Mouse (Mus musculus) lung, postnatal 0 days (tissue): ENCODE results near the gene Slc35f6. TPM values are rescaled to one million over a fixed set of nuclear protein-coding genes. Genes with fewer than 3 reads are reported as not detected.

Experiments used
- ATAC-seq: fragments of 200-750 bp; cut with Nextera tagmentation; 2 replicates; pipeline ENCODE4 v1.8.0; 2017; ENCODE audit warnings: moderate library complexity
- DNase-seq: peaks from one replicate; pipeline ENCODE4 v3.0.0-alpha.2; 2016; ENCODE audit warnings: low spot score
- H3K27ac ChIP-seq: fragments of 300-500 bp; sonication (generic); 2 replicates; pipeline ENCODE4 v1.5.1; 2014; ENCODE audit warnings: antibody characterized with exemption, mild to moderate bottlenecking, low read length, mixed read lengths
- H3K27me3 ChIP-seq: fragments of 300-500 bp; sonication (generic); replicated peaks from 2 replicates; pipeline ENCODE4 v1.6.1; 2014; ENCODE audit warnings: low read length, mixed read lengths; ENCODE audit not compliant: insufficient read depth
- H3K36me3 ChIP-seq: fragments of 300-500 bp; sonication (generic); 2 replicates; pipeline ENCODE4 v1.6.1; 2014; ENCODE audit warnings: low read length, mixed read lengths; ENCODE audit not compliant: insufficient read depth
- H3K4me1 ChIP-seq: fragments of 300-500 bp; sonication (generic); 2 replicates; pipeline ENCODE4 v1.6.1; 2014; ENCODE audit warnings: antibody characterized with exemption, low read depth, low read length, mixed read lengths; ENCODE audit not compliant: insufficient read depth
- H3K4me2 ChIP-seq: fragments of 300-500 bp; sonication (generic); replicated peaks from 2 replicates; pipeline ENCODE4 v1.6.1; 2014; ENCODE audit warnings: low read depth, mild to moderate bottlenecking, low read length, moderate library complexity, mixed read lengths
- H3K4me3 ChIP-seq: fragments of 300-500 bp; sonication (generic); 2 replicates; pipeline ENCODE4 v1.5.1; 2014; ENCODE audit warnings: low read depth, low read length
- H3K9ac ChIP-seq: fragments of 300-500 bp; sonication (generic); replicated peaks from 2 replicates; pipeline ENCODE4 v1.6.1; 2014; ENCODE audit warnings: low read depth, mild to moderate bottlenecking
- H3K9me3 ChIP-seq: fragments of 300-500 bp; sonication (generic); 2 replicates; pipeline ENCODE4 v1.6.1; 2016; ENCODE audit warnings: low read length, mixed read lengths
- CTCF ChIP-seq: IDR thresholded peaks from 2 replicates; pipeline ENCODE4 v1.5.1; 2016; ENCODE audit warnings: antibody characterized with exemption, mild to moderate bottlenecking
- EP300 ChIP-seq: IDR thresholded peaks from 2 replicates; pipeline ENCODE4 v1.6.1; 2016; ENCODE audit warnings: antibody characterized with exemption, mild to moderate bottlenecking, control low read depth
- WGBS: fragments of 180-500 bp; shearing (Covaris S2); extraction: QIAGEN DNeasy Blood & Tissue Kit; methylation state at CpG from one replicate; pipeline ENCODE4 v1.1.7; 2014; 5-methylcytosine and 5-hydroxymethylcytosine counted together
- polyA plus RNA-seq: library from polyadenylated mRNA; unstranded; fragments of >200 nt; fragmentation: Nextera tagmentation; extraction: Ambion mirVana; gene quantifications from 2 replicates; pipeline ENCODE4 v1.2.1, GENCODE M21; 2015

The Slc35f6 gene
- polyA plus RNA-seq, 1 experiment from 2014 or later, result 34.5 TPM

DNA sequence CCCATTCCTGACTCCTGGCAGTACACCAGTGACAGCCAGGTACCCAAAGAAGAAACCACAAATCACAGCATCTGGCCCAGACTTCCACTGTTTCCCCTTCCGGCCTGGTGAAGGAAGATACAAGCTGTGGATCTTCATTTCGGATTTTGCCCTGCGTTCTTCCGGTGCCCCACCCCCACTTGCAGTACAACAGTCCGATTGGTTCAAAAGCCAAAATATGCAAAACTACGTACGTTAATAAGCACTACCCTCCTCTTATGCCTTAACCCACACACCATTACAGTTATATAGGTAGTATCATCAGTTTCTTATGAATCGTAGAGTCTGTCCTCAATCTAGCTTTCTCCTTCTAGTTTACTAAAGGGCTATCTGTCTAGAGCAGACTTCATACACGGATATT lies 17.6 kb downstream of the Slc35f6 start:
- Histone ChIP-seq H3K4me2 (no peak overlapping the region), H3K4me3 (no peak overlapping the region), H3K4me1 (no peaks in the 10 kb centered on the region), H3K27me3 (no peaks in the 10 kb centered on the region), H3K9ac (no peak overlapping the region), H3K36me3 (no peaks in the 10 kb centered on the region), H3K27ac (no peak overlapping the region), H3K9me3 (no peaks in the 10 kb centered on the region)
- DNase-seq (no peak), ATAC-seq (no peak)
- no peak for TF ChIP-seq CTCF
- no peak for TF ChIP-seq EP300
- WGBS, result 90% methylated on average over 9 of the region's 9 CpGs

DNA sequence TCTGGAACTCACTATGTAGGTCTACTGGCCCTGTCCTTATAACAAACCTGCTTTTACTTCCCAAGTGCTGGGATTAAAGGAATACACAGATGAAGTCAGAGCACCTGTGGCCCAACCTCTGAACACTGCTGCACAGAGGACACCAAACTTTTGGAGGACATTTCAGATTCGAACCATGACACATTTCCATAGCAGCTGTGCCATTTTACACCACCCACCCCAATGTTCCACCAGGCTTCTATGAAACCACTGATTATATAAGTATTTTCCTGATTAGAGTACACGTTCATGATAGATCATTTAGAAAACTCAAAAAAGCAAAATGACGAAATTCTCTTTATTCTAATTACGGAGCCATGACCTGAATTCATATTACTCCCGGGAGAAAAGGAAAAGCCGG lies 18.2 kb downstream of the Slc35f6 start:
- ATAC-seq (no peak), DNase-seq (peak; percentile 31)
- Histone ChIP-seq H3K27me3 (no peaks in the 10 kb centered on the region), H3K36me3 (no peaks in the 10 kb centered on the region), H3K4me2 (peak overlapping the region; percentile 90), H3K9ac (peak overlapping the region; percentile 20; the same call in 1 of the 2 replicates), H3K4me1 (no peaks in the 10 kb centered on the region), H3K27ac (peak overlapping the region; percentile 87), H3K9me3 (no peaks in the 10 kb centered on the region), H3K4me3 (peak overlapping the region; percentile 89)
- 47% methylated on average over 6 of the region's 6 CpGs for WGBS
- TF ChIP-seq EP300 (no peak), CTCF (no peak)

GRCm38 (mm10) chr5:30666391-30667195 lies 18.9 kb downstream of the Slc35f6 start, which contains the start of gene Cenpa:
TSS of gene Cenpa (plus strand) at chr5:30666777.
- ATAC-seq, result peak; percentile 98

GRCm38 (mm10) chr5:30667215-30667614 lies 19.5 kb downstream of the Slc35f6 start:
- H3K9ac ChIP-seq, result peak overlapping the region; percentile 74
- H3K4me3 ChIP-seq, result peak overlapping the region; percentile 89
- H3K27me3 ChIP-seq, result no peaks in the 10 kb centered on the region
- ATAC-seq, result no peak
- H3K4me2 ChIP-seq, result peak overlapping the region; percentile 90
- H3K4me1 ChIP-seq, result no peaks in the 10 kb centered on the region
- no peaks in the 10 kb centered on the region for H3K9me3 ChIP-seq
- WGBS, result under 1% methylated on average over 13 of the region's 13 CpGs
- TF ChIP-seq CTCF, result no peak
- no peak for TF ChIP-seq EP300
- peak overlapping the region; percentile 52; the same call in 1 of the 2 replicates for H3K27ac ChIP-seq
- DNase-seq, result no peak
- H3K36me3 ChIP-seq, result no peaks in the 10 kb centered on the region

More at GRCm38 (mm10) chr5:30666391-30667195, 18.9 kb downstream of the Slc35f6 start, which contains the start of gene Cenpa:
- Histone ChIP-seq H3K4me2 (peak within 1 kb of the TSS; percentile 90), H3K36me3 (no peaks in the 10 kb centered on the region), H3K4me1 (no peaks in the 10 kb centered on the region), H3K9me3 (no peaks in the 10 kb centered on the region), H3K4me3 (peak within 1 kb of the TSS; percentile 89), H3K27ac (peak within 1 kb of the TSS; percentile 87), H3K9ac (peak within 1 kb of the TSS; percentile 74), H3K27me3 (no peaks in the 10 kb centered on the region)
- TF ChIP-seq CTCF, result no peak
- peak; percentile 76 for TF ChIP-seq EP300
- WGBS, result 1% methylated on average over 37 of the region's 40 CpGs
- peak; percentile 98 for DNase-seq

GRCm38 (mm10) chr5:30667686-30668085 lies 20.0 kb downstream of the Slc35f6 start:
- H3K27me3 ChIP-seq, result no peaks in the 10 kb centered on the region
- no peak for DNase-seq
- H3K9ac ChIP-seq, result peak overlapping the region; percentile 74
- no peaks in the 10 kb centered on the region for H3K36me3 ChIP-seq
- TF ChIP-seq EP300 (no peak), CTCF (no peak)
- no peaks in the 10 kb centered on the region for H3K4me1 ChIP-seq
- 5% methylated on average over 3 of the region's 3 CpGs for WGBS
- no peak for ATAC-seq
- no peaks in the 10 kb centered on the region for H3K9me3 ChIP-seq
- peak overlapping the region; percentile 89; the same call in 1 of the 2 replicates for H3K4me3 ChIP-seq
- no peak overlapping the region for H3K27ac ChIP-seq
- peak overlapping the region; percentile 90 for H3K4me2 ChIP-seq

- no peak overlapping the region for H3K9ac ChIP-seq
- DNase-seq, result no peak
- H3K27ac ChIP-seq, result no peak overlapping the region
- TF ChIP-seq CTCF (no peak), EP300 (no peak)
- WGBS, result 89% methylated on average over 9 of the region's 9 CpGs
- no peaks in the 10 kb centered on the region for H3K36me3 ChIP-seq
- no peaks in the 10 kb centered on the region for H3K27me3 ChIP-seq
- ATAC-seq, result no peak
- no peak overlapping the region for H3K4me2 ChIP-seq
- H3K4me1 ChIP-seq, result no peaks in the 10 kb centered on the region
- no peaks in the 10 kb centered on the region for H3K9me3 ChIP-seq
- H3K4me3 ChIP-seq, result no peak overlapping the region
Measured at GRCm38 (mm10) chr5:30668637-30669495, 21.1 kb downstream of the Slc35f6 start.
